Mouse (Mus musculus): ENCODE measurements around the gene Coq8b. TPM values are rescaled to one million over a fixed set of nuclear protein-coding genes. Genes with fewer than 3 reads are reported as not detected.

The Coq8b gene
- 1 to 10 TPM; 2.5 to 3.1 TPM for total RNA-seq (2021)
- long read RNA-seq, experiment 1, partial matches to known transcripts = 2 of 3 reads
- long read RNA-seq, experiment 1, other reads (novel, unspliced or antisense) = 0 of 3 reads
- long read RNA-seq, experiment 2, partial matches to known transcripts = 0 of 3 reads
- long read RNA-seq, experiment 2, other reads (novel, unspliced or antisense) = 1 of 3 reads

- intact Hi-C loops (cut with DNase I) = no loop called here
- DNase-seq = peak; percentile 87 to 91
These were observed at the start of gene Coq8b for GRCm38 (mm10) chr7:27232781-27233281. Gene Coq8b (plus strand): TSS chr7:27233023.

- intact Hi-C loops (cut with DNase I) = no loop called here
- DNase-seq = no peak
These were observed 47.9 kb upstream of the Coq8b start for GRCm38 (mm10) chr7:27184964-27185363.

- no peak for DNase-seq
- intact Hi-C loops (cut with DNase I) = no loop called here
These were observed 46.8 kb upstream of the Coq8b start for GRCm38 (mm10) chr7:27185986-27186385.

GRCm38 (mm10) chr7:27189271-27189931, 43.4 kb upstream of the Coq8b start:
- no peak for DNase-seq
- intact Hi-C loops (cut with DNase I) = no loop called here

- DNase-seq = no peak
- intact Hi-C loops (cut with DNase I) = no loop called here
These were observed 40.4 kb upstream of the Coq8b start for GRCm38 (mm10) chr7:27192434-27192833.

- intact Hi-C loops (cut with DNase I) = no loop called here
- DNase-seq = no peak
These were observed 39.1 kb upstream of the Coq8b start for GRCm38 (mm10) chr7:27193731-27194130.

GRCm38 (mm10) chr7:27195681-27196611, 36.9 kb upstream of the Coq8b start, which contains the start of the genes BC024978 and Snrpa:
Gene BC024978 (plus strand): TSS chr7:27195781.
Gene Snrpa (minus strand): TSS chr7:27196271.
- intact Hi-C loops (cut with DNase I) = no loop called here
- DNase-seq = peak; percentile 88 to 94

- intact Hi-C loops (cut with DNase I) = no loop called here
- DNase-seq = no peak
These were observed 35.7 kb upstream of the Coq8b start for GRCm38 (mm10) chr7:27197136-27197535.

- intact Hi-C loops (cut with DNase I) = loop anchor here (2.0 kb wide), 1 partner anchor 29 kb away; no protein-coding TSS in a partner anchor
- DNase-seq = no peak
These were observed 35.2 kb upstream of the Coq8b start for GRCm38 (mm10) chr7:27197634-27198033.

GRCm38 (mm10) chr7:27198355-27198754, 34.5 kb upstream of the Coq8b start:
- intact Hi-C loops (cut with DNase I) = loop anchor here (2.0 kb wide), 1 partner anchor 28 kb away; no protein-coding TSS in a partner anchor
- DNase-seq = no peak

- intact Hi-C loops (cut with DNase I) = loop anchor here (2.0 kb wide), 1 partner anchor 28 kb away; no protein-coding TSS in a partner anchor
- DNase-seq = no peak
These were observed 34.0 kb upstream of the Coq8b start for GRCm38 (mm10) chr7:27198779-27199178.

- no peak for DNase-seq
- intact Hi-C loops (cut with DNase I) = no loop called here
These were observed 28.9 kb upstream of the Coq8b start for GRCm38 (mm10) chr7:27203730-27204449.

- no peak for DNase-seq
- intact Hi-C loops (cut with DNase I) = no loop called here
These were observed 20.2 kb upstream of the Coq8b start for GRCm38 (mm10) chr7:27212626-27213025.

GRCm38 (mm10) chr7:27218586-27218985, 14.2 kb upstream of the Coq8b start:
- intact Hi-C loops (cut with DNase I) = no loop called here
- no peak for DNase-seq

- intact Hi-C loops (cut with DNase I) = no loop called here
- DNase-seq = no peak
These were observed 12.9 kb upstream of the Coq8b start for GRCm38 (mm10) chr7:27219937-27220336.

GRCm38 (mm10) chr7:27221939-27222338, 10.9 kb upstream of the Coq8b start:
- DNase-seq = no peak
- intact Hi-C loops (cut with DNase I) = no loop called here

- no peak for DNase-seq
These were observed 10.3 kb upstream of the Coq8b start for GRCm38 (mm10) chr7:27222538-27222937.

GRCm38 (mm10) chr7:27224877-27225575, 7.8 kb upstream of the Coq8b start:
- intact Hi-C loops (cut with DNase I) = loop anchor here (5.0 kb wide), 1 partner anchor 63 kb away; no protein-coding TSS in a partner anchor
- DNase-seq = peak in 1 of 2 experiments; percentile 19

More at GRCm38 (mm10) chr7:27222538-27222937, 10.3 kb upstream of the Coq8b start:
- intact Hi-C loops (cut with DNase I) = no loop called here

- intact Hi-C loops (cut with DNase I) = loop anchor here (2.0 to 5.0 kb wide), 2 partner anchors 28 to 65 kb away; no protein-coding TSS in a partner anchor
- DNase-seq = no peak
These were observed 5.5 kb upstream of the Coq8b start for GRCm38 (mm10) chr7:27227276-27227675.

Measured in gastrocnemius, postnatal 36 days (tissue).